Mouse (Mus musculus) cerebellum, postnatal 4 days (tissue): ENCODE measurements around the gene Tmc4.
"Not testable (repeated sequence)": the region's sequence is repeated elsewhere in the genome, so short reads cannot be mapped to it uniquely, and the experiment has no call there.

Experiments
- DNase-seq, 2 experiments: peaks; one replicate each; pipeline ENCODE4 v3.0.0; 2022; ENCODE audit warnings: low spot score in 2 of 2, mixed read lengths in 1 of 2

Gene Tmc4

DNA sequence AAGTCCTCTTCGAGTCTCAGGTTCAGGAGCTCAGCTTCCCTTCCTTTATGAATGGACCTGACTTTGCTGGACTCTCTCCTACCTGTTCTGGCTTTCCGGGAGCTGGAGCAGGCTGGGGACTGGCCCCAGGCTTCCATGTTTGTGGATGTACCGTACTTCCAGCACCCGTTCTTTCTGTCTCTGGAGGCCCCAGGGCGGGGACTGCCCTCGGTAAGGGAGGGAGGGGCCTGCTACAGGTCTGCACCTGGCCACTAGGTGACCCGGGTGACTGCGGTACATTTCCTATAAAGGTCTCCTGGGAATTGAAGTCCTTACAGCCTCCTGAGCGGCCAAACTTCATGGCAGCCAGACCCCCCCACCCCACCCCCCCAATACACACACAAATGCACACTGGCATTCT lies at the start of gene Tmc4:
Gene Tmc4 (minus strand): TSS at position 212 of the 400 bp plus-strand sequence.
- DNase-seq = no peak

DNA sequence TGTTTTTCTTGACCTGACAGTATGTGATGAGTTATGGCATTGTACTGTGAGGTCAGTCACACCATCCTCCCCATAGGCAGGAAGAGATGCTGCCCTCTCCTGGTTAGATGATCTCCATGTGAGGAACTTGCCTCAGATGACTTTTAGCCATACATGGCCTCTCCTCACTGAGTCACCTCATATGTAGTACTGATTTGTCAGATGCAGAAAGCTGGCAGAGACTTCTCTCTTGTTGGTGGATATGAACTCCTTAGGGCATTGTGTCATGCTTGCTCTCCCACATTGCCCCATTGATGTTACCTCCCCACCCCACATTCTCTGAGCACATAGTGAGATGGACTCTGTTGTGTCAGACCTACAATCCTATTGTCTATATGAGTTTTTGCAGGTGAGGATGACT lies 48.1 kb upstream of the Tmc4 start:
- not testable (repeated sequence) for DNase-seq

DNA sequence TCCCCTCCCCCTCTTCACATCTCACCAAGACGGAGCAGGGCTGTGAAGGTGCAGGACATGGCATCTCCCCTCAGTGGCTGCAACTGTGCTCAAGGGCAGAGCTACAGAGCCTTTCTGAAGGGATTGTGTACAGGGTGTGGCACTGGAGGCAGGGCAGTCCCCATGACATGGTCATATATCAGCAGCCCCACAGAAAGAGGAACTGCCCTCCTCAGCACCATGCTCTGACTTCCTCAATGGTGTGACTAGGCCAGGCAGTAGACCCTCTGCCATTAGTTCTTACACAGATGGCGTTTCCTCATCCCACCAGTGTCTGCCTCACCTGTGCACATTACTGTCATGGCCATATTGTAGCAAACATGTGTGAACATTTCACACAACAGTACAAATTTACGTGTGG lies 42.9 kb upstream of the Tmc4 start, which contains the start of gene Pirb:
Gene Pirb (minus strand): TSS at position 124 of the 400 bp plus-strand sequence.
- not testable (repeated sequence) for DNase-seq

DNA sequence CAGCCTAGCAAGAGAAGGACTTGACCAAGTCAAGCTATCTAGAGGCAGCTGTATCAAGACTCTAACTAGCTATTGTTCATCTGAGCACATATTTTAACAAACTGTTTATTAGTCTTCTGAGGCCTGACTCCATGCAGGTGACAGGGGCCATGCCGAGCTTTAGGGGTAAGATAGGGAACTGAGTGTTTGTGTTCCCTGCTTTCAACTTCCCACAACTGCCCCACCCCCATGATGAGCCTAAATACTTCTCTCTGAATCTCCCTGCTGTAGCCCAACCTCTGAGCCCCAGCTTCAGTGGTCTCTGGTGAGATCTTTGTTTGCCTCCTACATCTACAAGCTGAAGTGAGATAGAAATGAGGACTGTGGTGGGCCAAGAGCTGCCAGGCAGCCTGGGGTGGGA lies 37.9 kb upstream of the Tmc4 start:
- DNase-seq = no peak

DNA sequence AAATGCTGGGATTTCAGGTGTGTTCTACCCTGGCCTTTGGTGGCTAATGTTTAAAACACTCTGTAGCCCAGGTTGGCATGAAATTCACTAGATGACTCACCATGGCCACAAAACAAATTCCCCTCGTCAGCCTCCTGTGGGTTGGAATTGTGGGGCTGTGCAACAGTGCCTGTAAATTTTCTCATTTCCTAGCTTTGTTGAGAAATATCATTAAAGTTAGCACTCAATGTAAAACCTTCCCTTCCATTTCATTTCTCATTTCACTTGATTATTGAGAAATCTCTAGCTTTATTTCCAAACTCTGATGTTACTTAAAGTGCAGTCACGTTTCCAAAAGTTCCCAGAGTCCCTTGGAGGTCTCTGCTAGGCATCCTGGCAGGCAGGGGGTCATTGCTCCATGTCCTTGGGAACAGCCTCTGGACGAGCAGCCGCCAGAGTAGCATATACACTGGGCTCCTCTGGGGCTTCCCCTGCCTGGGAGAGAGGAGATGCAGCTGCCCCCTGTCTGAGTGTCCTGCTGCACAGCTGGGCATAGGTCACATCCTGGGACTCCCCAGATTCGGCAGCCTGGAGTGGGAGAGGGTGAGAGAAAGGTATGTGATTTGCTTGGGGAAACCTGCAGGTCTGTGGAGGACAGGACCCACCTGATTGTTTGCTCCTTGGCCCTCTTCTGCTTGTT lies 35.0 kb upstream of the Tmc4 start:
- no peak for DNase-seq

DNA sequence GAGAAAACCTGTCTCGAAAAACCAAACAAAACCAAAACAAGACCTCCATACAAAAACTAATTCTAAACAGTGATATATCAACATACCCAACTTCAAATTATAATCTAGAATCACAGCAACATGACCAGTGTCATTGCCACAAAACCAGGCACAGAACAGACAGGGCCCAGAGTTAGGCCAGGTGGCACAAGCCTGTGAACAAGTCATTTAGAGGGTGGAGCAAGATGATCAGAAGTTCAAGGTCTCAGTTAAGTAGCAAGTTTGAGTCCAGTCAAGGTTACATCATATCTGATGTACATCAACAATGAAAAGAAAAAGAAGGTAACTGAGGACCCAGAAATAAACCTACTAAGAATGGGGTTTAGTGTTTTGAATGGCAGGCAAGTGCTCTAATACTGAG lies 31.6 kb upstream of the Tmc4 start:
- DNase-seq = no peak

DNA sequence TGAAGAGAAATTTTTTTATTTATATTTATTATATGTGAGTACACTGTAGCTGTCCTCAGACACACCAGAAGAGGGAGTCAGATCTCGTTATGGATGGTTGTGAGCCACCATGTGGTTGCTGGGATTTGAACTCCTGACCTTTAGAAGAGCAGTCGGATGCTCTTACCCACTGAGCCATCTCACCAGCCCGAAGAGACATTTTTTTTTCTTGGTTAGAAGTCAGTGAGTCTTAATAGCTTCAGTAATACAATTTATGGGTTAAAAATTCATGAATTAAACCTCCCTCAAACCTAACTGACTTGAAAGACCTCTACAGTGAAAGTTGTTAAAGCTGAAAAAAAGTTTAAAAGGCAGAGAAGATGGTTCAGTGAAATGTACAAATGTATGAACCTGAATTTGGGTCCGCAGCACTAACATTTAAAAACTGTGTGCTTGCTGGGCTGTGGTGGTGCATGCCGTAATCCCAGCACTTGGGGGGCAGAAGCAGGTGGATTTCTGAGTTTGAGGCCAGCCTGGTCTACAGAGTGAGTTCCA lies 31.2 kb upstream of the Tmc4 start:
- DNase-seq = not testable (repeated sequence)

DNA sequence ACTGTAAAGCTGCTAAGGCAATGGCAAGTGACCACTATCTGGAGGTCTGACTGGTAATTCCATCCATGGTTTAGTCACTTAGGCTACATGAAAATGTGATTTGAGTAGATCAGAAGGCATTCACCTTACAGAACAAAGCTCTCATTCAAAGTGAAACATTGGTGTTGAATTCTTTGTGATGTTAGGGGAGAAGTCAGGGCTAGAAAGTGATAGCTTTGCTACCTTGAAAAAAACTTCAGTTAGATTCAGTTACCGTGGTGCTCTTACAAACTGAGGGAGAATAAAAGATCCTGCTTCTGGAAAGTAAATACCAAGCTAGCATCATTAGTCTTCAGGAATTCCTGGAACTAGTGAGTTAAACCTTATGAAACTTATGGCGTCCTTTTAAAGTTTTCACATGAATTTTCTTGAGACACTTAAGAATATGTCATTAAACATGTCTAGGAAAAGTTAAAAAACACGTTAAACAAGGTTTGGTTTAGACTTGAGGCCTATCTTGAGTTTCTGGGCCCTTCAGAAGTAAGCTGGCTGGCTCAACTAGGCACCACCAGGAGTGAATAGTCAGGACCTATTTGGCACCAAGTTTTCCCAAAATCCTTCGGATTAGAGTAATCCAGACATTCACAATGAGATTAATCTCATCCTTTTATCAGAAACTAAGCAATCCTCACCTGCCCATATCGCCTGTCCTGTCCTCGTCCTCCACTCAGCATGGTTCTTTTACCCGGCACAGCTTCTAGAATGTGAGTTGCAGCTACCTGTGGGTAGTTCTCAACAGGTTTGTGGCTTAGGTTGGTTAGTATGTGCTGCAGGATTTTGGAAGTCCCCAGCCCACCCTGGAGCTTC lies 30.4 kb upstream of the Tmc4 start:
- no peak for DNase-seq

DNA sequence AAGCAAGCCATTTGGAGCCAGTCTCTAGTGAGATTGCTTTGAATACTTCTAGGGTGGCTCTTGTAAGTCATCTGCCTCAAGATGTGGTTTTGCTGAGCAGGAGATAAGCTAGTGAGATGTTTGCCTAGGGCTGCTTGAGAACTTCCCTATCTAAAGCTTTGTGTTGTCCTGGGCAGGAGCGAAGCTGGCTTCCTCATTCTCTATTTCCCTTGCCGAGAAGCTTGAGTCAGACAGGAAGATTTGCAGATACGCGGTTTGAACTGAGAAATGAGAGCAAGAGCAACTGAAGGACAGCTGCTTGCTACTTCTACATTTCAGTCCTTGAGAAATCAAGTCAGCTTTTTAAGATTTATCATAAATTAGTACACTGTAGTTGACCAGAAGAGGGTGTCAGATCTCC lies 29.7 kb upstream of the Tmc4 start:
- no peak for DNase-seq

DNA sequence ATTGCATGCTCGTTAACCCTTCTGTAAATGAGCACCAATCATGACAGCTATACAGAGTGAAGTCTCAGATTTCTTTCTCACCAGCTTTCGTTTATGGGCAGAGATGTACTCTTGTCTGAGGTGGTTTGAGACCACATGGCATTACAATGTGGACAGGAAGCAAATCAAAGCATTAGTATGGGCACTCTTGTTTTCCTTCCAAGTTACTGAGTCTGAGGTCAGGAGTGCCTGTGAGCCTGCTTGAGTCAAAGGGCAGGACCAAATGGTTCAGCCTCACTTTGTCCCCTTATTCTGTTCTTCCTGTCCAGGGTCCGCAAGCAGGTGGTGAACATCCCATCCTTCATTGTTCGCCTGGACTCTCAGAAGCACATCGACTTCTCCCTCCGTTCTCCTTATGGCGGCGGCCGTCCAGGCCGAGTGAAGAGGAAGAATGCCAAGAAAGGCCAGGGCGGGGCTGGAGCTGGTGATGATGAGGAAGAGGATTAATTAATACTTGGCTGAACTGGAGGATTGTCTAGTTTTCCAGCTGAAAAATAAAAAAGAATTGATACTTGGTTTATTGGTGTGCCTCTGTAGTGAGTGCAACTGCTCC lies 29.1 kb upstream of the Tmc4 start:
- no peak for DNase-seq

DNA sequence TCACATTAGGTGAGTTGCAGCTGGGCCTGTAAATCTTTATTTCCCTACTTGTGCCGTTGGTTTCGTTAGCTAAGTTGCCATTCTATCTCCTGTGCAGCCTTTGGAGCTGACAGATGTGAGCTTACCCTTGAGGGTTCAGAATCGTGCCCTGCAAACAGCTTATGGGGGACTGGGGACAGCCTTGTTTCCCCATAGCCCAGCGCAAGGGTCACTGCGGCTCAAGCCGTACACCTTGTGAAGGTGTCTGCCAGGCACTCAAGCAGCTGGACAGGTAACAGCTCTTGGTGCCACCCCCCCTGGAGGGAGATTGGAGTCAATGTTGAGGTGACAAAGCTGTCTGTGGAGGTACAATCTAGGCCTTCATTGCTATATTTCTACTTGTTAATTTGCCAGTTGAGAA lies 28.6 kb upstream of the Tmc4 start:
- DNase-seq = no peak

DNA sequence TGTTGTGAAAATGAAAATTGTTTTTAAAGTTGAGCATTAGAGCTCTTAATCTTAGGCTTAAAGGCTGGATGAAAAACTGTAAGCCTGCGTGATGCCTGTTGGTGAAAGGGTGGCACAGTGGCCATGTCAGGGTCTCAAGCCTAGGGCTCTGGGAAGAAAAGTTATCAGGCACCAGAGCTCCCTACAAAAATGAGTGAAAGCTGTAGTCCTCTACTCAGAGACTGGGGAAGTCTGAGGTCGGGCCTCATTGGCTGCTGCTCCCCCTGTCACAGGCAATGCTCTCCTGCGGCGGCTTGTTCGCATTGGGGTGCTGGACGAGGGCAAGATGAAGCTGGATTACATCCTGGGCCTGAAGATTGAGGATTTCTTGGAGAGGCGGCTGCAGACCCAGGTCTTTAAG lies 28.1 kb upstream of the Tmc4 start:
- not testable (repeated sequence) for DNase-seq

DNA sequence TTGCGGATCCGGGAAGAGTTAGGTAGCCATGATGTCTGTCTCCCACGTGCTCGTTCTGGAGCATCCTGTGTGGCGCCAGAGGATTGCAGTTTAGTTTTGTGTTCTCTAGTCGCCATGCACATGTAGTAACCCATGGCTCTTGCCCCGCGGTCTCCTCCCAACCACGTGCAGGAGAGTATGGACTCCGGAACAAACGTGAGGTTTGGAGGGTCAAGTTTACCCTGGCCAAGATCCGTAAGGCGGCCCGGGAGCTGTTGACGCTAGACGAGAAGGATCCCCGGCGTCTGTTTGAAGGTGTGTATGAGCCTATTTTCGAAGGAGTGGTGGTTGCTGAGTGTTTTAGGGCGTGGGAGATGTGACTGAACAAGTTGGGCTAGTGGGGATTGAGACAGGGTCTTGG lies 27.1 kb upstream of the Tmc4 start:
- no peak for DNase-seq

DNA sequence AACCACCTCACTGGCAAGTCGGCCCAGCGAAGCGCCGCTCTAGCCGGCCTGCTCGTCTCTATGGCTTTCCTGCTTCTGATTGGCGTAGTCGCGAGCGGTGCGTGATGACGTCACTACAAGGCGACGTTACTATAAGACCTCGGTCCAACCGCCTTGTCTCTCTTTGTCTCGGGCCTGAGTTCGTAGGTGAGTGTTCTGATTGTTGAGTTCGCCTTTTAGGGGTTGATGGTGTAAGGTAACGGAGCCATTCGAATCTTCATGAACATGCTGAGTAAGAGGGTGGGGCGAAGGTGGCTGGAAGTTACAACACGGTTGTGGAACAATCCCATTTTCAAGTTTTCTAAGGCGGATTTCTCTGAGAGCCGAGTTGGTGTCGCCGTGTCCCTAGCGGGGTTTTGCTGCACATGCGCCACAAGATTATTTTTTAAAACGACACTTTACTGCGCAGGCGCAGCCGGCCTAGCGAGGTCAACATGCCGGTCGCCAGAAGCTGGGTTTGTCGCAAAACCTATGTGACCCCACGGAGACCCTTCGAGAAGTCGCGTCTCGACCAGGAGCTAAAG lies 26.6 kb upstream of the Tmc4 start, which contains the start of gene Rps9:
Gene Rps9 (plus strand): TSS at position 115 of the 563 bp plus-strand sequence.
- peak; percentile 90 to 96 for DNase-seq

DNA sequence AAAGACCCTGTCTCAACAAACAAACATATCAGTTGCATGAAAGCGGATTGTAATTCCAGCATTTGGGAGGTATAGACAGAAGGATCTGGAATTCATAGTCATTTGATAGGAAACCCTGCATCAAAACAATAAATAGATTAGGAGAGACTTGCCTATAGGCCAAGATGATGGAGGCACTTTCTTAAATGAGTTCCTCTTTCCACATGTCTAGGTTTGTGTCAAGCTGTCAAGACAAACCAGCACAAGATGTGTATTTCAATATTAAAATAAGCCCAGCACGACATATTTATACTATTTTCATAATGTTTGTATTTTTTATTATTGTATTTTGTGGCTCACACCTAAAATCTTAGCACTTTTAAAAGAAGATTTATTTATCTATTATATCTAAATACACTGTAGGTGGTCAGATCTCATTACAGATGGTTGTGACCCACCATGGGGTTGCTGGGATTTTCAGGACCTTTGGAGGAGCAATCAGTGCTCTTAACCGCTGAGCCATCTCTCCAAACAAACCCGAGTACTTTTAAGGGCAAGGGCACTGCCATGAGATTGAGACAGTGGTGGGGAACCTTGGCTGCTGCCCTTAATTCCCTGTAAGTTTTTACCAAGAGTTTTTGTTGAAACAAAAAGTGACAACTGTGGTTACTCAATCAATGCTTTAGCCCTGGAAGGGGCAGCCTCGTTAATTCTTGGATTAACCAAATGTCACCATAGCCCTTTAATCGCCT lies 26.0 kb upstream of the Tmc4 start:
- no peak for DNase-seq

DNA sequence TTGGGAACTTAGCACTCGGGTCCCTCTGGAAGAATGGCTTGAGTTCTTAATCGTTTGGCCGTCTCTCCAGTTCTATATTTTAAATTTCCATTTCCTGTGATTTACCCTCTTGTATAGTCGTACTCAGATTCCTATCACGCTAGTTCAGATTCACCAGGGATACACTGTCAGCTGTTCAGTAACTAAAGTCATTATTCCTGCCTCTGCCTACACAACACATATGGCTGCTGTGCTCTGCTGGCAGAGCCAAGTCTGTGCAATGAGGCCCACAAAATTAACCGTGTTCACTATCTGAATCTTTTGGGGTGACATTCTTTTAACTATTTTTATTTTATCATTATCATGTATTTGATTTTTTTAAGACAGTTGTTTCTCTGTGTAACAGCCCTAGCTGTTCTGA lies 21.1 kb upstream of the Tmc4 start:
- DNase-seq = no peak

DNA sequence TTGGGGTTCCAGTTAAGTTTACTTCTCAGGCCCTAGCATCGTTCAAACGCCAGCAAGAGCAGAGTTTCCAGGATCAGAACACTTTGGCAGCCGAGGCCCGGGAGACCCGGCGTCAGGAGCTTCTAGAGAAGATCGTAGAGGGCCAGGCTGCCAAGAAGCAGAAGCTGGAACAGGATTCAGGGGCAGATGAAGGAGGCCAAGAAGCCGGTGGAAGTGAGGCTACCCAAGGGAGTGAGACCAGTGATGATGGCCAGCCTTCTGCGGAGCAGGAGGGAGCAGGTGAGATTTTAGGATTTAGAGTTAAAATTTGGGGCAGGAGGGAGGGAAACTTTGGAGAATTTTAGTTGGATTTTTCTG lies 17.6 kb upstream of the Tmc4 start:
- peak in 1 of 2 experiments; percentile 20 for DNase-seq

DNA sequence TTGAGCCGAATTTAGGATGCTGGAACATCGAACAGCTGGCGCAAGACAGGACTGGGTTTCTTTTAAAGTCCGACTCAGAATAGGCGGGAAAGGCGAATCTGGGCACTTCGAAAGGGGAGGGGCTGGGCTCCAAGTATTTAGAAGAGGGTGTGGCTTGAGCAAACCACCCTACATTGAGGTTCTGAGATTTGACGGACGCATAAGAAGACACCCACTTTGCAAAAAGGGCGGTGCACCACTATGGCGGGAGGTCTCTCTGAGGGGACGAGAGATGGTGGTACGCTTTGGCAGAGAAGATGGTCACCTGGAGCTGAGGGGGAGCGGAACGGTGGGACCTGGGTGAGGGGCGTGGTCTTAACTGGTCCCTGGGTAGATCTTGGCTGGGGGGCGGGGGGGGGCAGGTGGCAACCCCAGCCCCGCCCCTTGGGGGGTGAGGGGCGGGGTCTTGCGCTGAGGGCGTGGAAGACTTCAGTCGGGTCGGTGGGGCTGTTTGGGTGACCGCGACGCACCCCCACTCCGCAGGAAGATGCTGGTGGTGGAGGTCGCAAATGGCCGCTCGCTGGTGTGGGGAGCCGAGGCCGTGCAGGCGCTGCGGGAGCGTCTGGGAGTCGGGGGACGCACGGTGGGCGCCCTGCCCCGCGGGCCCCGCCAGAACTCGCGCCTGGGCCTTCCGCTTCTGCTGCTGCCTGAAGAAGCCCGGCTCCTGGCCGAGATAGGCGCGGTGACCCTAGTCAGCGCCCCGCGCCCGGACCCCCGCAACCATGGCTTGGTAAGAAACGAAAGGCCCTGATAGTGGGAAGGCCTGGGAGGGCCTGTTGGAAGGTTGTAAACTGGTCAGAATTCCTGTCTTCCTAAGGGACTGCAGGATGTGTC lies 17.0 kb upstream of the Tmc4 start:
- DNase-seq = peak in 1 of 2 experiments; percentile 56

DNA sequence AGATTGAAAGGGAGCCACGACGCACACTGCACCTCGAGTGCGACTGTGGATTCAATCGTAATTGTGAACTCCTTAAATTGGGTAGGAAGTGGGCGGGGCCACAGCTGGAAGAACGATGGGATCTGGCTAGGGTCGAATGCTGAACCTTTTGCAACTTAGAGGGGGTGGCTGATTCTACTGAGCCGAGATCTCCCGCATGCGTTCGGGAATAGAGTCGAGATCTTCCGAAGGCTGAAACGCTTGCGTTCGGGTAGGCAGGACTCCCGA lies 16.4 kb upstream of the Tmc4 start:
- no peak for DNase-seq

DNA sequence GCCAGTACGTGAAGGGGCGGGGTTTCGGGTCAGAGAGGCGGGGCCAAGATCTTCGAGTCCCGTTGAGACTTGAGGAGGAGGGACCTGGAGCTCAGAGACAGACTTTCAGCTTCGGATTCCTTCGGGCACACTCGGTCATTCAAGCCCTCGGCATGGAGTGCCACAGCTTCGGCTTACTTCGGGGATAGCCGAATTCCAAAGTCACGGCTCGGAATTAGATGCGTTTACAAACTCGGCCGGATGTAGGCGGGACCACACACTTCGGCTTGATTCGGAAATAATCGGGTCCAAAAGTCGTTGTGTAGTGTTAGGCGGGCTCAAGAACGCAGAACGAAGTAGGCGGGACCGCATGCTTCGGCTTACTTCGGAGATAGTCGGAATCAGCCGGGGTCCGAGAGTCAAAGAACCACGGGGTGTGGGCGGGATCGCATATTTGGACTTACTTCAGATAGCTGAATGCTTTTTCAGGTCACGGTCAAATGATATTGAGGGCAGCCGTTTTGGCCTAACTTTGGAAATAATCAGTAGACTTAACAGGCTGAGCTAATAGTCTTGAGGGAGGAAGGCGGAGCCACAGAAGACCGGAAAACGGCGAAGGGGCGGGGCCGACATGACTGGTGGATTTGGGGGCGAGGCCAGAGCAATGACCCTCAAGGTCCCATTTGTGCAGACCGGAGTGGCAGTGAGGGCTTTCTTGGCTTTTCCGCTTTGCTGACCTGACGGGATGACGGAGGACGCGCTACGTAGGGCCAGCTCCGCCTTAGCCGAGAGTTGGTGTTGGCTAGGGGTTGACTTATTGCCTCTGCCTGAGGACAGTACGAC lies 15.8 kb upstream of the Tmc4 start, which contains the start of gene Mboat7:
Gene Mboat7 (minus strand): TSS at position 537 of the 822 bp plus-strand sequence.
- DNase-seq = peak; percentile 85 to 95
